Mouse (Mus musculus) liver, adult 2 months (tissue): ENCODE measurements around the gene Cdk7.

Experiments
- CTCF ChIP-seq: fragments of 200-500 bp; IDR thresholded peaks from 2 replicates; pipeline ENCODE4 v1.5.1; 2011; ENCODE audit warnings: low read depth, low read length, control low read depth
- POLR2A ChIP-seq: fragments of 200-500 bp; IDR thresholded peaks from 2 replicates; pipeline ENCODE4 v1.6.1; 2011; ENCODE audit warnings: low read length, control low read depth; ENCODE audit not compliant: insufficient read depth; ENCODE audit errors: extremely low read depth

DNA sequence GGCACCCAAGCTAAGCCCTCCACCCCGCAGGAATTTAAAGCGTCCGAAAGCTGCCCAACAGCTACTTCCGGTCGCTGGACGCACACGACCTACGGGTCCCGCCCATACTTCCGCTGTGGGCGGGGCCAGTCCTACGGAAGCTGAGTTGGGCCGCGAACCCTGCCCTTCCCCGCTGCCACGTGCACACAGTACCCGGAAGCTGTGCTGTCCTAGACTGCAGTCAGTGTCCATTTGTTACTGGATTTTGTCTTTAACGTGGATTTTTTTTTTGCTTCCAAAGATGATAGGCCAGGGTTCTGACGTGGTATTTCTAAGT lies at the start of gene Cdk7:
- no peak for TF ChIP-seq CTCF
- peak; percentile 60; the same call in 1 of the 2 replicates for TF ChIP-seq POLR2A
